Mouse (Mus musculus): ENCODE results near the gene Arl9. TPM values are rescaled to one million over a fixed set of nuclear protein-coding genes. Genes with fewer than 3 reads are reported as not detected.
A peak's percentile ranks its signal among the peaks of the same experiment; 100 is the strongest.

The Arl9 gene
- polyA plus RNA-seq, 1 experiment from 2014 or later = not detected

DNA sequence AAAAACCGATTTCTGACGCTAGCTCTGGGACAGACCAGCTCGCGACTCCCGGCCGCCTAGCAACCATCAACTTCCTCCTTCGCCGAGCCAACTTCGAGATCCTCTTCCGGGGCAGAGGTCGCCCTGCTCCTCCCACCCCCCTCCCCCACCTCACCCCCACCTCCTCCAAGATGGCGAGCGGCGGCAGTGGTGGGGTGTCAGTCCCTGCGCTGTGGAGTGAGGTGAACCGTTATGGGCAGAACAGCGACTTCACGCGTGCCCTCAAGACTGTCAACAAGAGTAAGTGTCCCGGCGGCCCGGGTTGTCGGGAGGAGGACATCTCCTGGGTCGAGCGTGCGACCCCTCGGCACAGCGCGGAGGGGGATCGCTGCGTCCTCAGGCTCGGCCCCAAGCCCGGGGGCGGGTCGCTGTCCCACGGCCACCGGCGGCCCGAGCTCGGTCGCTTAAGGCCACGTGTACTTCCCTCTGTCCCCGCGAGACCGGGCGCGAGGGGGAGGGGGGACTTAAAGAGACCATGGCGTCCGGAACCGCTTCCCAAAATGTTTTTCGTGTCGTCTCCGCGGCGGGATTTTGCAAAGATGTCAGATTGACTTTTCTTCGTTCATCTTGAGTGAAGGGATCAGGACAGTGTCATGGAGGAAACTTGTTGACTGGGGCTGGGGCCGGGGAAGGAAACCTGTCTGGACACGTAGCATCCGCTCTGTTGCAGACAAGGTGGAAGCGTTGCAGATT, 29.1 kb upstream of the Arl9 start, which contains the start of gene Srp72:
Srp72 (plus strand) TSS at position 130 of the 732 bp plus-strand sequence.
- Histone ChIP-seq H3K27ac (peak within 1 kb of the TSS; percentile 91), H3K4me1 (peaks cover 21% of the 10 kb centered on the region), H3K4me2 (peak within 1 kb of the TSS; percentile 89), H3K9ac (peak within 1 kb of the TSS; percentile 88), H3K27me3 (no peaks in the 10 kb centered on the region), H3K9me3 (no peaks in the 10 kb centered on the region), H3K36me3 (peaks cover 32% of the 10 kb centered on the region), H3K4me3 (peak within 1 kb of the TSS; percentile 86)
- WGBS = under 1% methylated on average over 60 of the region's 60 CpGs
- ATAC-seq (ENCODE audit: insufficient number of reproducible peaks, insufficient read depth, low FRiP score, low TSS enrichment, low read depth) = peak; percentile 91

DNA sequence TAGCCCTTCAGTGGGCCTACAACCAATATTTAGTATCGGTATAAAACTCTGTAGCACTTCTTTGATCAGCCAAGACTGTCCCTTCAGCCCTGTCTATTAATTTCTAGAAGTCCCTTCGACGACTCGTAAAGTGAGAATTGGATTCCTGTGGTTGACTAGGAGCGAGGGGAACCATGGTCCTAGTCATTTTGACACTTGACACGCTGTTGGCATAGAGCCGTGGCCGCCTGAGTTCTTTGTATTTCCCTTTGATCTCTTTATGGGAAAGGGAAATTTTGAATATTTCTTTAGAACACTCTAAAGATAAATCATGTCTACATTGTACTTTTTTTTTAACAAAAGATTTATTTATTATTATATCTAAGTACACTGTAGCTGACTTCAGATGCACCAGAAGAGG, 28.1 kb upstream of the Arl9 start:
- H3K9ac ChIP-seq = peak overlapping the region; percentile 88
- peaks cover 21% of the 10 kb centered on the region for H3K4me1 ChIP-seq
- no peak for ATAC-seq (ENCODE audit: insufficient number of reproducible peaks, insufficient read depth, low FRiP score, low TSS enrichment, low read depth)
- no peaks in the 10 kb centered on the region for H3K9me3 ChIP-seq
- peaks cover 32% of the 10 kb centered on the region for H3K36me3 ChIP-seq
- 82% methylated on average over 8 of the region's 8 CpGs for WGBS
- H3K4me2 ChIP-seq = peak overlapping the region; percentile 89
- H3K4me3 ChIP-seq = peak overlapping the region; percentile 86
- H3K27me3 ChIP-seq = no peaks in the 10 kb centered on the region
- no peak overlapping the region for H3K27ac ChIP-seq

DNA sequence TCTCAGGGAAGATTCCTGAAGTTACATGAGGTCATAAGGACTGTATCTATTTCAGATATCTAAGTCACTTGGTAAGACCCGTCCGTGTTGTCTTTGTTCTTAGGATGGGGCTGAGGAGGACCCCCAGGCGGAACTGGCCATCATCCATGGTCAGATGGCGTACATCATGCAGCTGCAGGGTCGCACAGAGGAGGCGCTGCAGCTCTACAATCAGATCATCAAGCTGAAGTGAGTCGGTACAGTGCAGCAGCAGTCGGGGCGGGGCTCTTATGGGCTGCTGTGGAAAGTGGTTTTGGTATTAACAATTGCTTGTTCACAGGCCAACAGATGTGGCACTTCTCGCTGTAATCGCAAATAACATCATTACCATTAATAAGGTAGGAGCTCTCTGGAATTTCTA, 19.8 kb upstream of the Arl9 start:
- H3K4me1 ChIP-seq = no peaks in the 10 kb centered on the region
- WGBS = 93% methylated on average over 11 of the region's 11 CpGs
- ATAC-seq (ENCODE audit: insufficient number of reproducible peaks, insufficient read depth, low FRiP score, low TSS enrichment, low read depth) = no peak
- H3K9me3 ChIP-seq = no peaks in the 10 kb centered on the region
- H3K36me3 ChIP-seq = peaks cover 79% of the 10 kb centered on the region
- no peak overlapping the region for H3K4me2 ChIP-seq
- H3K27me3 ChIP-seq = no peaks in the 10 kb centered on the region
- H3K4me3 ChIP-seq = no peak overlapping the region
- no peak overlapping the region for H3K9ac ChIP-seq
- H3K27ac ChIP-seq = no peak overlapping the region

DNA sequence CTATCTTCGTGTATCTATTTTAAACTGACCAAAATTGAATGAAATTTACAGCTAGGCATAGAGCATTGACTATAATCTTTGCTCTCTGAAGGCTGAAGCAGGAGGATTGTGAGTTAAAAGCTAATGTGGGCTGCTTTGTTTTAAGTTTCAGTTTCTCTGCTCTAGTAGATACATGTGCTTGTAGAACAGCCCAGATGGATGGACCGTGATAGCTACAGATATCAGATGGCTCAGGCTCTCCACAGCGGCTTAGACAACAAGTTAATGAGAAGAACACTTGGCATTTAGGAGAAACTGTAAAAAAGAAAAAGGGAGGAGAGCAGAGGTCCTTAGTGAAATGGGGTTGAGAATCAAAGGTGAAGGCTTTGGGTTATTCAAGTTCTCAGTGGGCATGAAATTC, 13.1 kb upstream of the Arl9 start:
- Histone ChIP-seq H3K27ac (no peak overlapping the region), H3K27me3 (no peaks in the 10 kb centered on the region), H3K9ac (no peak overlapping the region), H3K9me3 (peaks cover 2% of the 10 kb centered on the region; the same call in 1 of the 2 replicates), H3K4me3 (no peak overlapping the region), H3K4me2 (no peak overlapping the region), H3K4me1 (no peaks in the 10 kb centered on the region), H3K36me3 (peaks cover 87% of the 10 kb centered on the region)
- 97% methylated on average over 3 of the region's 3 CpGs for WGBS
- ATAC-seq (ENCODE audit: insufficient number of reproducible peaks, insufficient read depth, low FRiP score, low TSS enrichment, low read depth) = no peak

DNA sequence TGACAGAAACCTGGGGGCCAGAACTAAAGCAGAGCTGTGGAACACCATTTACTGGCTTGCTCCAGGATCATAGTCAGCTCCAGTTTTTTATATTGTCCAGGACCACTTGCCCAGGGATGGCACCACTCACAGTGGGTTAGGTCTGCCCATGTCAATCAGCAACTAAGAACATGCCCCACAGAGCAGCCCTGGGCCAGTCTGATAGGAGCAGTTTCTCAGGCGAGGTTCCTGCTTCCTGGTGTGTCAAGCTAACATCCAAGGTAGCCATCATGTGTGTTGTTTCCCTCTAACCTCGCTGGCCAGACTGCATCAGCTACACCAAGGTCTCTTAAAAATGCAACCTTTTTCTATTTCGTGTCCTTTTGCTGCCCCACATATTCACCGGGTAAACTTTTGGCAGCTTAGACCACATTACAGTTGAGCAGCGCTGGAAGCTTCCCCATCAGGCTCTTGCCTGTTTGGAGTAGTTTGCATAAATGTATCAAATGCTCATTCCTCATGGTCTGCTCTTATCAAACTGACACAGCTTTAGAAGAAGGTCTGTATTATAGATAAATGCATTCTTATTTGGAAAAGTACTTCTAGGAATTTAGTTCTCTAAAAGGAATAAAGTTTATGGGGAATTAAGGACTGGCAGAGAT, 10.6 kb upstream of the Arl9 start:
- Histone ChIP-seq H3K4me1 (no peaks in the 10 kb centered on the region), H3K27ac (no peak overlapping the region), H3K9ac (no peak overlapping the region), H3K9me3 (peaks cover 2% of the 10 kb centered on the region; the same call in 1 of the 2 replicates), H3K4me2 (no peak overlapping the region), H3K36me3 (peaks cover 91% of the 10 kb centered on the region), H3K4me3 (no peak overlapping the region), H3K27me3 (no peaks in the 10 kb centered on the region)
- ATAC-seq (ENCODE audit: insufficient number of reproducible peaks, insufficient read depth, low FRiP score, low TSS enrichment, low read depth) = 0 out of 2 replicates have a peak, but pooled peaks have one; percentile 59
- 96% methylated on average over 5 of the region's 5 CpGs for WGBS

DNA sequence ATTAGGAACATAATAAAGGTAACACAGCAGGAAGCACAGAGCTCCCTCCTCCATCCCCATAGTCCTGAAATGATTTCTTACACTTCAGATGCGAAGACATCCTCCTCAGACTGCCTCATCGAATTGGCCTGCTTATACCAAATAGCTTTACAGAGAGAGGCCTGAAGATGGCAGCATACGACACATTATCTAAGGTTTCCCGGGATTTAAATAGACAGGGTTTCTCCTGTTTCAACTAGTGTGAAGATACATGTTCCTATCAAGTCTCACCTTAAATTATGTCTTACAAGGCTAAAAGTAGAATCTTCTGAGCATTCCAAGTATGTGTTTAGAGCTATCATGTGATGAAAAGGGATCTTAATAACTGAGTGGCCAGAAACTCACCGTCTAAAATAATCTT, 5.4 kb upstream of the Arl9 start:
- no peak overlapping the region for H3K4me3 ChIP-seq
- peaks cover 75% of the 10 kb centered on the region for H3K36me3 ChIP-seq
- H3K9ac ChIP-seq = no peak overlapping the region
- H3K27ac ChIP-seq = no peak overlapping the region
- no peak overlapping the region for H3K4me2 ChIP-seq
- ATAC-seq (ENCODE audit: insufficient number of reproducible peaks, insufficient read depth, low FRiP score, low TSS enrichment, low read depth) = no peak
- no peaks in the 10 kb centered on the region for H3K4me1 ChIP-seq
- H3K27me3 ChIP-seq = no peaks in the 10 kb centered on the region
- WGBS = 49% methylated on average over 5 of the region's 5 CpGs
- H3K9me3 ChIP-seq = no peaks in the 10 kb centered on the region

DNA sequence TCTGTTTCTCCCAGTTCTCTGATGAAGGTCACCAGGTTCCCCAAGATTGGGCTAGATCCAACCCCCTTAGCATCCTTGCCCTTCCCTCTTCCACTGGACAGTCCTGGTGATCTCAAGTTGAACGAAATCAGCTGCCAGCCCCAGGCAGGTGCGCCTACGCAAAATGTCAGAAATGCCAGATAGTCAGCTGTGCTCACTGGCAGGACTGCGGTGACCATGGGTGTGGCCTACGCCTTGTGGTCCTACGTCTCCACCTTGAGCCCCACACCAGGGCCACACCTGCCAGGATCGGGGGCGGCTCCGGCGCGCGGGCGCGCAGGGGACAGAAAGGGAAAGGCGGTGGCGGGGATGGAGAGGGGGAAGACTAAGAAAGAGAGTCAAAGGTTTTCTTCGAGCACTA, 2.7 kb upstream of the Arl9 start:
- no peak overlapping the region for H3K4me2 ChIP-seq
- H3K9me3 ChIP-seq = no peaks in the 10 kb centered on the region
- no peak for ATAC-seq (ENCODE audit: insufficient number of reproducible peaks, insufficient read depth, low FRiP score, low TSS enrichment, low read depth)
- H3K4me3 ChIP-seq = no peak overlapping the region
- WGBS = 93% methylated on average over 17 of the region's 17 CpGs
- H3K4me1 ChIP-seq = no peaks in the 10 kb centered on the region
- H3K36me3 ChIP-seq = peaks cover 48% of the 10 kb centered on the region
- H3K27ac ChIP-seq = no peak overlapping the region
- H3K9ac ChIP-seq = no peak overlapping the region
- no peaks in the 10 kb centered on the region for H3K27me3 ChIP-seq

DNA sequence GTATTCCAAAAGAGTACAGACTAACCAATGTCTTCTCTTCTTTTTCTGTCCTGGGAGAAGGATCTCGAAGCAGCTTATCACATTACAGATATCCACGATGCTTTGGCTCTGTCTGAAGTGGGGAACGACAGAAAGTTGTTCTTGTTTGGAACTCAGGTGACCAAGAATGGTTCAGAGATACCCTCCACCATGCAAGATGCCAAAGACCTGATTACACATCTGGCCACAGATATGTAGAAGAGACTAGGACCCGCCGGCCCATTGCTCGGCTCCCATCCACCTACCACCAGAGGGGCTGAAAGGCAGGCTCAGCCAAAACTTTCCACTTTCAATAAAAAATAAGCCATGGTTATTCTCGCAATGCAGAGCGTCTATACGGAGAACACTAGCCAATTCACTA, 6.5 kb downstream of the Arl9 start:
- Histone ChIP-seq H3K4me2 (no peak overlapping the region), H3K9me3 (no peaks in the 10 kb centered on the region), H3K27ac (no peak overlapping the region), H3K4me1 (no peaks in the 10 kb centered on the region), H3K27me3 (no peaks in the 10 kb centered on the region), H3K36me3 (no peaks in the 10 kb centered on the region), H3K9ac (no peak overlapping the region), H3K4me3 (no peak overlapping the region)
- ATAC-seq (ENCODE audit: insufficient number of reproducible peaks, insufficient read depth, low FRiP score, low TSS enrichment, low read depth) = no peak
- 88% methylated on average over 9 of the region's 9 CpGs for WGBS

DNA sequence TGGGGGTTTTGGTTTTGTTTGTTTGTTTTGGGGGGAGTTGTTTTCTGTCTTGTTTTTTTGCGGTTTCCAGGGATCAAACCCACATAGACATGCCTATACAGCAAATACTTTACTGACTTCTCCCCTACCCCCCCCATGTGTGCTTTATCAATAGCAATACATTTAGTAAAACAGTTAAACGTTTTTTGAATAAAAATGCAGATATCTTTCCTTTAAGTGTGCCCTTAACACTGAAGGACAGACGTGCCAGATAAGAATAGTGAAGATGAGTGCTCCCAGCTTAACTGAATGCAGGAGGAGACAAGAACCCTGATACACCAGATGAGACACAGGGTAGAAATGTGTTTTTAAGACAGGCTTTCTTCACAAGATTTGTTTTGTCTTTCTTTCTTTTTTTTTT, 7.2 kb downstream of the Arl9 start:
- H3K4me1 ChIP-seq = no peaks in the 10 kb centered on the region
- H3K36me3 ChIP-seq = no peaks in the 10 kb centered on the region
- no peaks in the 10 kb centered on the region for H3K9me3 ChIP-seq
- WGBS = 64% methylated on average over 3 of the region's 3 CpGs
- H3K9ac ChIP-seq = no peak overlapping the region
- no peak overlapping the region for H3K4me2 ChIP-seq
- H3K27ac ChIP-seq = no peak overlapping the region
- no peak overlapping the region for H3K4me3 ChIP-seq
- no peak for ATAC-seq (ENCODE audit: insufficient number of reproducible peaks, insufficient read depth, low FRiP score, low TSS enrichment, low read depth)
- H3K27me3 ChIP-seq = peaks cover under 1% of the 10 kb centered on the region; the same call in 1 of the 2 replicates

DNA sequence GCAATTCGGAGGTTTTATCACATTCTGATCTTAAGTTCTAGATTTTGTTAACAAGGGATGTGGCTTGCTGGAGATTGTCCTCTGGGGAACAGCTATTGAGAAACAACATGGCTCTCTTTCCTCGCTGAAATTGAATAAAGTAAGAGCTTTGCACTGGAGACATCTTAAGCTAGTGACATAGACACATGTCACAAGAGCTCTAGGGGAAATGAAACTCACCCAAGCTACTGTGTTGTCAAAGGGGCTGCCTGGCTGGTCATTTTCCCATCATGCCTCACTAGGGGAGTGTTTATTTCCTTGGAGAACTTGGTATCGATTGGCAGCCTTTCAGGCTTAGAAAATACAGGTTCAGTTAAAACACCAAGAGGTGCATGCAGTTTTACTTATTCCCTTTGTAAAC, 9.3 kb downstream of the Arl9 start:
- H3K4me2 ChIP-seq = no peak overlapping the region
- H3K9ac ChIP-seq = no peak overlapping the region
- no peaks in the 10 kb centered on the region for H3K9me3 ChIP-seq
- ATAC-seq (ENCODE audit: insufficient number of reproducible peaks, insufficient read depth, low FRiP score, low TSS enrichment, low read depth) = no peak
- peaks cover 6% of the 10 kb centered on the region for H3K27me3 ChIP-seq
- no peaks in the 10 kb centered on the region for H3K36me3 ChIP-seq
- H3K27ac ChIP-seq = no peak overlapping the region
- H3K4me1 ChIP-seq = no peaks in the 10 kb centered on the region
- no peak overlapping the region for H3K4me3 ChIP-seq
- WGBS = 73% methylated on average over 3 of the region's 3 CpGs

DNA sequence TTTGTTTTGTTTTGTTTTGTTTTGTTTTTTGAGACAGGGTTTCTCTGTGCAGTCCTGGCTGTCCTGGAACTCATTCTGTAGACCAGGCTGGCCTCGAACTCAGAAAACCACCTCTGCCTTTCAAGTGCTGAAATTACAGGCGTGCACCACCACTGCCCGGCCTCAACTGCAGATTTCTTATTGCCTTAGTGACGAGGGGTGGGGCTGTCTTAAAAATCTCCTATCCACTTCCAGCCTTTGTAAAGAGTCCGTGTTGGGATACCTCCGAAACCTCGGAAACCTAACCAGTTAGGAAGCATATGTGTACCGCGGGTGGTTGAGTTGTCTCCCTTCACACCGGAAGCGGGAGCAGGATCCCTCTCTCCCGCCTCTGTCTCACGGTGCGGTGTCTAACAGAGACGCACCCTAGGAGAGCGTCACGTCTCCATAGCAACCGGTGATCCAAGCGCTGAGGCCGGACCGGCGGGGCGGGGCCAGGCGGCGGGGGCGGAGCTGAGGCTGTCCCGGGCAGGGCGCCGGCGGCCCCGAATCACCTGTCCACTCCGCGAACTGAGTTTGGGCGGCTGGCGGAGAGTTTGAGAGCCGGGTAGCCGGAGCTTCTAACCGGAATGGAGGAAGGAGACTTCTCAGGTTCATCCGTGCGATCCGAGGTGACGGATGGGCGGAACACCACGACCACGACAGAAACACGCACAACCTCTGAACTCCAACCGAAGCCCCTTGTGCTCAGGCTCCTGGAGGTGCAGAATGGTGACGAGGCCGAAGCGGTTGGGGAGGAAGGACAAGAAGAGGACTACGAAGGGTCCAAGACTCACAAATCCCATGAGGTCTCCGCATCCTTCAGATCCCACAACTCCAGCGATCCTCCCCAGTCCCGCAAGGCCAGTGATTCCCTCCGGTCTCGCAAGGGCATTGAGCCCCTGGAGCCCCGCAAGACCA, 12.0 kb downstream of the Arl9 start, which contains the start of gene Thegl:
Thegl (plus strand) TSS at position 480 of the 939 bp plus-strand sequence.
- no peaks in the 10 kb centered on the region for H3K9me3 ChIP-seq
- H3K27me3 ChIP-seq = peaks cover 6% of the 10 kb centered on the region
- ATAC-seq (ENCODE audit: insufficient number of reproducible peaks, insufficient read depth, low FRiP score, low TSS enrichment, low read depth) = peak; percentile 90
- no peaks in the 10 kb centered on the region for H3K36me3 ChIP-seq
- 13% methylated on average over 57 of the region's 57 CpGs for WGBS
- H3K4me3 ChIP-seq = peak within 1 kb of the TSS; percentile 59
- peak within 1 kb of the TSS; percentile 63 for H3K9ac ChIP-seq
- H3K4me2 ChIP-seq = peak within 1 kb of the TSS; percentile 86
- H3K27ac ChIP-seq = no peak within 1 kb of the TSS
- H3K4me1 ChIP-seq = no peaks in the 10 kb centered on the region

Measured in embryonic facial prominence, embryonic 13.5 days (tissue).